Mouse (Mus musculus) limb, embryonic 12.5 days (tissue): ENCODE results near the gene Sidt1. TPM values are rescaled to one million over a fixed set of nuclear protein-coding genes. Genes with fewer than 3 reads are reported as not detected.
"Not testable (repeated sequence)": the region's sequence is repeated elsewhere in the genome, so short reads cannot be mapped to it uniquely, and the experiment has no call there.

ENCODE experiments used
- ATAC-seq: fragments of 200-750 bp; cut with Nextera tagmentation; 2 replicates; pipeline ENCODE4 v1.8.0; 2017; ENCODE audit warnings: low read depth, moderate TSS enrichment; ENCODE audit not compliant: insufficient number of reproducible peaks, insufficient read depth, low FRiP score, low TSS enrichment
- H3K27ac ChIP-seq: fragments of 300-500 bp; sonication (generic); 2 replicates; pipeline ENCODE4 v1.5.1; 2016; ENCODE audit warnings: mild to moderate bottlenecking, moderate library complexity
- H3K27me3 ChIP-seq: fragments of 300-500 bp; sonication (generic); 2 replicates; pipeline ENCODE4 v1.6.1; 2016; ENCODE audit warnings: mild to moderate bottlenecking, moderate library complexity
- H3K36me3 ChIP-seq: fragments of 300-500 bp; sonication (generic); 2 replicates; pipeline ENCODE4 v1.6.1; 2016; ENCODE audit warnings: mild to moderate bottlenecking, moderate library complexity
- H3K4me1 ChIP-seq: fragments of 300-500 bp; sonication (generic); replicated peaks from 2 replicates; pipeline ENCODE4 v1.6.1; 2016
- H3K4me2 ChIP-seq: fragments of 300-500 bp; sonication (generic); 2 replicates; pipeline ENCODE4 v1.6.1; 2016; ENCODE audit warnings: mild to moderate bottlenecking, moderate library complexity
- H3K4me3 ChIP-seq: fragments of 300-500 bp; sonication (generic); replicated peaks from 2 replicates; pipeline ENCODE4 v1.5.1; 2016; ENCODE audit warnings: mild to moderate bottlenecking
- H3K9ac ChIP-seq: fragments of 300-500 bp; sonication (generic); replicated peaks from 2 replicates; pipeline ENCODE4 v1.6.1; 2016; ENCODE audit warnings: mild to moderate bottlenecking, moderate library complexity
- H3K9me3 ChIP-seq: fragments of 300-500 bp; sonication (generic); 2 replicates; pipeline ENCODE4 v1.6.1; 2016; ENCODE audit warnings: mild to moderate bottlenecking, moderate library complexity
- WGBS: fragments of 180-500 bp; shearing (Covaris S2); methylation state at CpG from one replicate; pipeline ENCODE4 v1.1.7; 2016; 5-methylcytosine and 5-hydroxymethylcytosine counted together
- polyA plus RNA-seq: library from polyadenylated mRNA; unstranded; fragments of >200 nt; fragmentation: Nextera tagmentation; extraction: Ambion mirVana; gene quantifications from 2 replicates; pipeline ENCODE4 v1.2.1, GENCODE M21; 2016

Sidt1 gene
- polyA plus RNA-seq, 1 experiment from 2014 or later, result 0.10 TPM

DNA sequence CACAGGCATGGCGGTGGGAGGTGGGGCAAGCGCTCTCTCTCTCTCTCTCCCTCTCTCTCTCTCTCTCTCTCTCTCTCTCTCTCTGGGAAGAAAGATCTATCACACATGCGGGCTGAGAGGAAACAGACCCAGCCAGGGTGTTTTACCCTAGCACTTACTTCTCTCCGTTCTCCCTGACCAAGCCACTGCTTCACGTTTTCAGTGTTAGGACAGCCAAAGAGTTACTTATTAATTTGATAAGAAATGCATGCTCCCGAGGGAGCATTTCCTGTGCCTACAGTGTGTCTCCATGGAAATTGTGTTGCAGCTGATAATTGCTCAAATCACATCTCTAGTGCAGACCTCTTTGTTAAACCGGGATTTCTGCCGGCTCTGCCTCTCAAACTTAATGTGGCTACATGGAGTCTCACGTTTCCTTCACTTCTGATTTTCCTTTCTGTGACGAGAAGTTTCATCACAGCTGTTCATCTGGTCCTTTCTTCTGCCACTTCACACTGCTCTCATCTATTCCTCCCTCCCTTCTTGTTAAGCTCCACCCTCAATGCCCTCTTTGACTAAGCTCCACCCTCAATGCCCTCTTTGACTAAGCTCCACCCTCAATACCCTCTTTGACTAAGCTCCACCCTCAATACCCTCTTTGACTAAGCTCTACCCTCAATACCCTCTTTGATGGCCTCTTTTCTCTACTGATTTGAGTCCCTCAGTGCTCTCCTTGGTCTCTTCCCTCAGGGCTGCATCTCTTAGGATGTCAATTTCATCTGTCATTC lies 30.7 kb downstream of the Sidt1 start:
- Histone ChIP-seq H3K9me3 (no peaks in the 10 kb centered on the region), H3K9ac (no peak overlapping the region), H3K27ac (no peak overlapping the region), H3K4me3 (no peak overlapping the region), H3K4me2 (no peak overlapping the region), H3K4me1 (no peaks in the 10 kb centered on the region), H3K27me3 (no peaks in the 10 kb centered on the region), H3K36me3 (no peaks in the 10 kb centered on the region)
- 57% methylated on average over 9 of the region's 10 CpGs for WGBS
- ATAC-seq, result no peak

DNA sequence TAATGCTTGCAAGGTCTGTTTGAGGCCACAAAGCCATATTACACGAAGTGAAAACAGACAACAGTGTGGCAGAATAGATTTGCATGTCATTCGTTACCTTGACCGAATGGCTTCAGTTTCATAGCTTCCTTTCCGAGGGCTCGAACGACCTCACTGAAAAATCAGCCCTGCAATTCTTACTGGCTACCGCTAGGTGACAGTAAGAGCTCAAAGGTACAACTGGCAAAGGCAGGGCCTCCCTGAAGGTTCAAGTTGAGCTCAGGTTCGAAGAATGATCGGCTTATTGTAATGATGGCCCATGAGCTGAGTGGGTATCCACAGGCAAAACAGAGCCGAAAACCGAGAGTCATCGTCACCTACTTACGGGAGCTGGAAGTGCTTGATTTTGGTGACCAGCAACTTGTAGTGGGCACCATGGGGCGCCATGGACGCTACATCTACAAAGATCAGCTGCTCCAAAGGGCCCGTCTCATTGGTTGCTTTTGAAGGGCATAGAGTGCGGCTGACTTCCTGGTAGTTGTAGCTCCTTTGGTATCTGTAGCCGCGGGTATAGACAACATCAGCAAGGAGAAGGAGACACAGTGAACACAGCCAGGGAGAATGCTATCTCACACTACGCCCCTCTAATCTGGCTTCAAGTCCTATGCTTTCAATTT lies 33.4 kb downstream of the Sidt1 start:
- H3K9ac ChIP-seq, result no peak overlapping the region
- no peak for ATAC-seq
- H3K4me2 ChIP-seq, result no peak overlapping the region
- no peaks in the 10 kb centered on the region for H3K36me3 ChIP-seq
- no peaks in the 10 kb centered on the region for H3K9me3 ChIP-seq
- H3K4me3 ChIP-seq, result no peak overlapping the region
- H3K4me1 ChIP-seq, result no peaks in the 10 kb centered on the region
- no peak overlapping the region for H3K27ac ChIP-seq
- WGBS, result 75% methylated on average over 20 of the region's 20 CpGs
- H3K27me3 ChIP-seq, result no peaks in the 10 kb centered on the region

DNA sequence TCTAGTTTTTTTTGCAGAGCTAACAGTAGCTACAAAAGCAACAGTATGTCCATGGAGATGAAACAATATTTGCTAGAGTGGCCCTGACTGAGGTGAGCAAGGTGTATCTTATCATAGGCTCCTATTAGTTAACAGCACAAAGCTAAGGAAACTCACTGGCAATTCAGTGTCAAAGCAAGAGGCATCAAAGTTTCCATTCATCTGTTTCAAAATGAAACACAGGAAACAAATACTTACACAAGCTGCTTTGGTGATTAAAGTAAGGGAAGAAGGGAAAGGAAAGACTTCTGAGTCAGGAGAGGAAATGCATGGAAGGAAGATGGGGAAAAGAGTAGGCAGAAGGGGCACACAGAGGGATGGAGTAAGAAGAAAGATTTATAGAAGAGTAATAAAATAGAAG lies 39.0 kb downstream of the Sidt1 start:
- no peak for ATAC-seq
- no peaks in the 10 kb centered on the region for H3K9me3 ChIP-seq
- no peak overlapping the region for H3K4me2 ChIP-seq
- no peak overlapping the region for H3K9ac ChIP-seq
- no peaks in the 10 kb centered on the region for H3K36me3 ChIP-seq
- H3K27me3 ChIP-seq, result no peaks in the 10 kb centered on the region
- no peaks in the 10 kb centered on the region for H3K4me1 ChIP-seq
- no peak overlapping the region for H3K27ac ChIP-seq
- no peak overlapping the region for H3K4me3 ChIP-seq

DNA sequence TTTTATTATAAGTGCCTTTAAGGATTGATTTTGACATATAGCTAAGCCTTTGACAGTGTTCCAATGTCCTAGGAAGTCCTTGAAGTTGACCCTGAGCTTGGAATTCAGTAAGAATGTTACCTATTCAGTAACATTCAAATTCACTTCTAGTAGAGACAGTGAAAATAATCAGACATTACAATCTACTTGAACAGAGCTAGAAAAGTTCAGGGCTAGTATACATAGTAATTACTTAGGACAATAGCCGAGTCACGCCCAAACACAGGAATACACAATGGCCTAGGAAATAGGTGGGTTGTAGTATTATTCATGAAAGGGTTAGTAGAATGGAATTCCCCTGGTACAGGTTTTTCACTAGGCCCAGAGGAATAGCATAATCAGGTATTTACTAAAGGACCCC lies 40.3 kb downstream of the Sidt1 start:
- H3K4me3 ChIP-seq, H3K4me2 ChIP-seq, H3K4me1 ChIP-seq, ATAC-seq, H3K36me3 ChIP-seq, H3K27me3 ChIP-seq, H3K9ac ChIP-seq, H3K9me3 ChIP-seq, H3K27ac ChIP-seq: not testable (repeated sequence)
- WGBS, result 89% methylated on average over 2 of the region's 2 CpGs

DNA sequence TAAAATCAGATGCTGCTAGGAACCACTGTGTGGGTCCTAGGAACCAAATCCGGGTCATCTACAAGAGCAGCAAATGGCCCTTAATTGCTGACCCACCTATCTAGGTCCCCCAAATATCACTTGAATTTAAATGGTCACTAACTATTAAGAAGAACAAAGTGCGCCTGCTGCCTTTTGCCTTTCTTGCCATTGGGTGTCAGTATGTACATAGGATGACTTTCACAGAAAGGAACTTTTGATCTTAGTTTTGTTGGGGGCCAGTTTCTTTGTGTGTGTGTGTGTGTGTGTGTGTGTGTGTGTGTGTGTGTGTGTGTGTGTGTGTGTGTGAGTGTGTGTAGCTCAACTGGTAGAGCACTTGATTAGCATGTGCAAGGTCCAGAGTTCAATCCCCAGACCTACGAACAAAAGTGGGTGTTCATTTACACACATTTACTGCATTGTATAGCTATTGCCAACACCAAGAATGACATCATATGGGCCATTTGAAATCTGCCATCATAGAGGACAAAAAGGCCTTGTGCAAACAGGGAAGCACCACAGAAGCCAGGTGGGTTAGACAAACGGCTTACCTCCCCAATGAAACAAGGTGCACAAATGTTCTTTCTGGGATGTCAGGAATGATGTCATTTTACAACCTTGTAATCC lies 43.9 kb downstream of the Sidt1 start:
- Histone ChIP-seq H3K27me3 (no peaks in the 10 kb centered on the region), H3K9ac (no peak overlapping the region), H3K9me3 (no peaks in the 10 kb centered on the region), H3K4me2 (no peak overlapping the region), H3K4me1 (no peaks in the 10 kb centered on the region), H3K4me3 (no peak overlapping the region), H3K36me3 (no peaks in the 10 kb centered on the region), H3K27ac (no peak overlapping the region)
- WGBS, result 73% methylated on average over 4 of the region's 4 CpGs
- no peak for ATAC-seq

DNA sequence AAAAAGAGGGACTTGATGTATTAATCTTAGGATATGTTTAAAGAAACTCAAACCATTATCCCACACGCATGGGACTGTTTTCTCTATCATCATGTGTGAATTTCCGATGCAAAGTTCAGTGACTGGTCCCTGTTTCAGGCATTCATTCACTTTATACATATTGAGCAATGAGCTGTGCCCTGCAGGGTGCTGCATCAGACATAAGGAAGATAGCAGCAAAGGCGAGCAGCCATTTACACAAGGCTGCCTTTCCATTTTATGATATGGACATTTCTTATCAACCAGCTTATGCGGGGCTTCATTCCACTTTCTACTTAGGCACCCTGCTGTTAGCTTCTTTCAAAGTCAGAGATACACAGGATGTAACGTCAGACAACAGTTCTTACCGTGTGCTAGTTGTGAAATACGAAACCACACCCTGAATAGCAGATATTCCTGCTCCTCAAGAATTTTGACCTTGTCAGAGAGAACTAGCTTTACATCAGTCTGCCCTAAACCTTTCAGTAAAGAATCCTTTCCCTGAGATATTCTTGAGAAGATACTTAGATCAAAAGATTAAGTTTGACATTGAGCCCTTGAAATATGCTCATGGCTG lies 45.5 kb downstream of the Sidt1 start:
- Histone ChIP-seq H3K27ac (no peak overlapping the region), H3K4me1 (no peaks in the 10 kb centered on the region), H3K36me3 (no peaks in the 10 kb centered on the region), H3K4me3 (no peak overlapping the region), H3K4me2 (no peak overlapping the region), H3K27me3 (no peaks in the 10 kb centered on the region), H3K9ac (no peak overlapping the region), H3K9me3 (no peaks in the 10 kb centered on the region)
- 56% methylated on average over 7 of the region's 7 CpGs for WGBS
- ATAC-seq, result no peak

DNA sequence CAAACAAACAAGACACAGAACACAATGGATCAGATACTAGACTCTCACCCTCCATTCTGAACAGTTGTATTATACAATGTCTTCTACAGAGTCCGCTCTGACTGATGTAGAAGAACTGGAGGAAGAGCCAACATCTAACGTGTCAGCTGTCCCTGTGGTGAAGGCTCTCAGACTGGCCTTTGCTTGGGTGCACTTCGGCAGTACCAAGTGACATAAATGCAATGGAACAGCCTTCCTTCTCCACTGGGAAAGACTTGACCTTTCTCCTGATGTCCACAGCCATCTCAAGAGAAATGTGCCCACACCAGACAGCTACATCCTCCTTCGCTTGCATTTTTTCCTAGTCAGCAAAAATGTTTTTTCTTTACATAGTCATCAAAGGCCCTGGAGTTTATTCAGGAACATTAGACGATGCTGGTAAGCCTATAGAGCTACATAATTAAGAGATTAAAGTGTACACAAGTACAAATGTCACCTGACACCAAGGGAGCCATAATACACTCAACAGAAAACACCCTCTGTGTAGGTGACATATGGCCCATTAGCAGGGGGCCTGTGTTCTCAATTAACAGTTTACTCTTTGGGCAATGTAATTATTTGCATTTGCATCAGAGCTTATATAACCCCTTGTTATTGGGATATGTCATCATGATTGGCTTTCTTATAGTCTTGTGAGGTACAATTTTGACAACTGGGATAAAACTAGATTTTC lies 50.2 kb downstream of the Sidt1 start:
- H3K9ac ChIP-seq, result no peak overlapping the region
- no peaks in the 10 kb centered on the region for H3K27me3 ChIP-seq
- no peaks in the 10 kb centered on the region for H3K36me3 ChIP-seq
- H3K4me1 ChIP-seq, result no peaks in the 10 kb centered on the region
- H3K9me3 ChIP-seq, result no peaks in the 10 kb centered on the region
- no peak overlapping the region for H3K4me2 ChIP-seq
- no peak overlapping the region for H3K4me3 ChIP-seq
- WGBS, result 72% methylated on average over 5 of the region's 5 CpGs
- no peak for ATAC-seq
- no peak overlapping the region for H3K27ac ChIP-seq

DNA sequence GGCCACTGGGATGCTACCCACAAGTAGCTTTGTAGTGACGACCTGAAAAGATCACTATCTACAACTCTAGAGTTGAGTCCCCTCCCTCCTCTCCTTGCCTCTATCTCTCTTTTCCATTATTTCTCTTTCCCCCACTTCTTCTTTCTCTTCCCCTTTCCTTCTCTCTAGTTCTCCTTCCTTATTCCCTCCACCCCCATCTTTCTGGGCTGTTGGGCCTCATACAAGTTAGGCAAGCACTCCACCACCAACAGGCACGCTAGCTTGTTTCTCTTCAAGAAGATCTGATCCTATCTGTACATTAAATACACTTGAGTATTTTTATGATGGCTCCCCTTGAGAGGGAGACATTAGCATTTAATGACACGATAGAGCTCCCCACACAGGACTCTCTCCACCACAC lies 51.0 kb downstream of the Sidt1 start:
- H3K9me3 ChIP-seq, result no peaks in the 10 kb centered on the region
- no peak overlapping the region for H3K9ac ChIP-seq
- H3K4me3 ChIP-seq, result no peak overlapping the region
- 76% methylated on average over 3 of the region's 3 CpGs for WGBS
- no peak for ATAC-seq
- no peaks in the 10 kb centered on the region for H3K27me3 ChIP-seq
- no peaks in the 10 kb centered on the region for H3K36me3 ChIP-seq
- no peaks in the 10 kb centered on the region for H3K4me1 ChIP-seq
- H3K4me2 ChIP-seq, result no peak overlapping the region
- H3K27ac ChIP-seq, result no peak overlapping the region

DNA sequence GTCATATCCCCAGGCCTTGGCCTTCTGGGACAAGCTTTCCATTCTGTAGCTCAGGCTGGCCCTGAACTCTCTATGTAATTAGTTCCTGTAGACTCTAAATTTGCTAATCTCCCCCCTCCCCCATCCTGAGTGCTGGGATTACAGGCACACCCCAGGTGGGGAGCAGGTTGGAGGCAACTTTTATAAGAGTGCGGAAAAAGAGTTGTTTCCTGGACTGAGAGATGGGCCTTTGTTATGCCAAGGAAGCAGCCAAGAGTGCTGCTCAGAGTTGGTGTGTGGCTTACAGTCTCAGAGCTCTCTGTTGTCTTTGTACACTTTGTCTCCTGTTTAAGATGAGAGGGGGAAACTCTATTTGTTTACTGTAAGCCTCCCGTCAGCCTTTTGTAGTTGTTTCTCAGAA lies 52.2 kb downstream of the Sidt1 start:
- Histone ChIP-seq H3K4me2 (no peak overlapping the region), H3K4me3 (no peak overlapping the region), H3K4me1 (no peaks in the 10 kb centered on the region), H3K27ac (no peak overlapping the region), H3K27me3 (no peaks in the 10 kb centered on the region), H3K9me3 (no peaks in the 10 kb centered on the region), H3K36me3 (no peaks in the 10 kb centered on the region), H3K9ac (no peak overlapping the region)
- no peak for ATAC-seq
- 57% methylated on average over 2 of the region's 2 CpGs for WGBS

DNA sequence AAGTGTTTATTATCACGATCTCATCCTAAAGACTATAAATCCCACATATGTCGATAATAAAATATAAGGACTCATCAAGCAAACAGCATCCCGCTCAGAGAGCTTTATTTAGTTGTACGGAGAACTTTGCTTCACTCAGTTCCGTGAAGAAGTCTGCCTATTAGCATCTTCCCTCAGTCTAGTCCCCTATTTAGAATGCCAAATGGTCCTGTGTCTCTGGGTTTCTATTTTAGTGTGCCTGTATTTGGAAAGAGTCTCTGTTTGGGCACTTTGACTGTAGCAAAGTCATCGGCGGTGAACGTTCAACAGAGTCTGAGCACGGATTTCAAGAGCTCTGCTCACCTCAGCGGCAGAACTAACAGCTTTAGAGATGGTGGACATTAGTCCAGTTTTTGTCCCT lies 55.8 kb downstream of the Sidt1 start:
- H3K36me3 ChIP-seq, result no peaks in the 10 kb centered on the region
- H3K27ac ChIP-seq, result no peak overlapping the region
- no peak overlapping the region for H3K4me2 ChIP-seq
- H3K9ac ChIP-seq, result no peak overlapping the region
- ATAC-seq, result no peak
- no peak overlapping the region for H3K4me3 ChIP-seq
- WGBS, result 89% methylated on average over 10 of the region's 10 CpGs
- H3K9me3 ChIP-seq, result no peaks in the 10 kb centered on the region
- no peaks in the 10 kb centered on the region for H3K4me1 ChIP-seq
- no peaks in the 10 kb centered on the region for H3K27me3 ChIP-seq
